Mouse (Mus musculus): ENCODE results near the gene Nfix. TPM values are rescaled to one million over a fixed set of nuclear protein-coding genes. Genes with fewer than 3 reads are reported as not detected.
A peak's percentile ranks its signal among the peaks of the same experiment; 100 is the strongest.

Gene Nfix
- total RNA-seq, 1 experiment = 0.89 TPM

GRCm38 (mm10) chr8:84788896-84789295 lies 11.2 kb downstream of the Nfix start:
- Histone ChIP-seq H3K9me3 (ENCODE audit: control insufficient read depth, insufficient read depth, low read depth, low read length) (no peaks in the 10 kb centered on the region), H3K4me3 (ENCODE audit: insufficient read depth in 1 of 2, low read depth in 1 of 2, low read length in 2 of 2, poor library complexity in 1 of 2, severe bottlenecking in 1 of 2) (no peak overlapping the region), H3K4me1 (ENCODE audit: control insufficient read depth in 2 of 2, insufficient read depth in 2 of 2, low read length in 2 of 2, poor library complexity in 1 of 2) (peaks cover 0 to 6% of the 10 kb centered on the region in 2 experiments; a peak in 1 of 4 replicates), H3K36me3 (ENCODE audit: control insufficient read depth, insufficient read depth, low read length, poor library complexity, severe bottlenecking) (no peaks in the 10 kb centered on the region), H3K27ac (ENCODE audit: insufficient read depth, low read depth, low read length, poor library complexity, severe bottlenecking) (no peak overlapping the region), H3K9ac (ENCODE audit: insufficient read depth, low read depth, low read length, poor library complexity, severe bottlenecking) (no peak overlapping the region)
- in situ Hi-C loops (cut with MboI; ENCODE audit: low sequenced_read_pairs in 2 of 2, unreplicated experiment in 2 of 2) = no loop called here
- DNase-seq (ENCODE audit: low read depth, low spot score) = no peak
- TF ChIP-seq CHD2 (IDR thresholded peaks at IDR 0.05; ENCODE audit: low read depth, low read length) (no peak), MAFK (IDR thresholded peaks at IDR 0.05; ENCODE audit: insufficient read depth, low read depth, low read length) (no peak), ZC3H11A (IDR thresholded peaks at IDR 0.05; ENCODE audit: borderline replicate concordance, low read depth, low read length) (no peak), HCFC1 (IDR thresholded peaks at IDR 0.05; ENCODE audit: borderline replicate concordance, insufficient read depth, low read length) (no peak), ZNF384 (IDR thresholded peaks at IDR 0.05; ENCODE audit: low read depth, low read length) (no peak)

- DNase-seq (ENCODE audit: low read depth, low spot score) = no peak
Measured at GRCm38 (mm10) chr8:84787523-84788302, 12.4 kb downstream of the Nfix start.

GRCm38 (mm10) chr8:84786801-84787467 lies 13.2 kb downstream of the Nfix start:
- Histone ChIP-seq H3K36me3 (ENCODE audit: control insufficient read depth, insufficient read depth, low read length, poor library complexity, severe bottlenecking) (no peaks in the 10 kb centered on the region), H3K27ac (ENCODE audit: insufficient read depth, low read depth, low read length, poor library complexity, severe bottlenecking) (no peak overlapping the region), H3K9me3 (ENCODE audit: control insufficient read depth, insufficient read depth, low read depth, low read length) (no peaks in the 10 kb centered on the region), H3K4me1 (ENCODE audit: control insufficient read depth in 2 of 2, insufficient read depth in 2 of 2, low read length in 2 of 2, poor library complexity in 1 of 2) (peaks cover 0 to 6% of the 10 kb centered on the region in 2 experiments; a peak in 1 of 4 replicates), H3K9ac (ENCODE audit: insufficient read depth, low read depth, low read length, poor library complexity, severe bottlenecking) (no peak overlapping the region), H3K4me3 (ENCODE audit: insufficient read depth in 1 of 2, low read depth in 1 of 2, low read length in 2 of 2, poor library complexity in 1 of 2, severe bottlenecking in 1 of 2) (no peak overlapping the region)
- in situ Hi-C loops (cut with MboI; ENCODE audit: low sequenced_read_pairs in 2 of 2, unreplicated experiment in 2 of 2) = no loop called here
- TF ChIP-seq HCFC1 (IDR thresholded peaks at IDR 0.05; ENCODE audit: borderline replicate concordance, insufficient read depth, low read length) (no peak), MAFK (IDR thresholded peaks at IDR 0.05; ENCODE audit: insufficient read depth, low read depth, low read length) (no peak), ZNF384 (IDR thresholded peaks at IDR 0.05; ENCODE audit: low read depth, low read length) (no peak), ZC3H11A (IDR thresholded peaks at IDR 0.05; ENCODE audit: borderline replicate concordance, low read depth, low read length) (no peak), CHD2 (IDR thresholded peaks at IDR 0.05; ENCODE audit: low read depth, low read length) (no peak)
- no peak for DNase-seq (ENCODE audit: low read depth, low spot score)

More at GRCm38 (mm10) chr8:84787523-84788302, 12.4 kb downstream of the Nfix start:
- Histone ChIP-seq H3K4me3 (ENCODE audit: insufficient read depth in 1 of 2, low read depth in 1 of 2, low read length in 2 of 2, poor library complexity in 1 of 2, severe bottlenecking in 1 of 2) (no peak overlapping the region), H3K9ac (ENCODE audit: insufficient read depth, low read depth, low read length, poor library complexity, severe bottlenecking) (no peak overlapping the region), H3K4me1 (ENCODE audit: control insufficient read depth in 2 of 2, insufficient read depth in 2 of 2, low read length in 2 of 2, poor library complexity in 1 of 2) (peaks cover 0 to 6% of the 10 kb centered on the region in 2 experiments; a peak in 1 of 4 replicates), H3K9me3 (ENCODE audit: control insufficient read depth, insufficient read depth, low read depth, low read length) (no peaks in the 10 kb centered on the region), H3K36me3 (ENCODE audit: control insufficient read depth, insufficient read depth, low read length, poor library complexity, severe bottlenecking) (no peaks in the 10 kb centered on the region), H3K27ac (ENCODE audit: insufficient read depth, low read depth, low read length, poor library complexity, severe bottlenecking) (no peak overlapping the region)
- TF ChIP-seq ZNF384 (IDR thresholded peaks at IDR 0.05; ENCODE audit: low read depth, low read length) = no peak
- no peak for TF ChIP-seq CHD2 (IDR thresholded peaks at IDR 0.05; ENCODE audit: low read depth, low read length)
- no peak for TF ChIP-seq ZC3H11A (IDR thresholded peaks at IDR 0.05; ENCODE audit: borderline replicate concordance, low read depth, low read length)
- TF ChIP-seq HCFC1 (IDR thresholded peaks at IDR 0.05; ENCODE audit: borderline replicate concordance, insufficient read depth, low read length) = no peak
- TF ChIP-seq MAFK (IDR thresholded peaks at IDR 0.05; ENCODE audit: insufficient read depth, low read depth, low read length) = no peak
- in situ Hi-C loops (cut with MboI; ENCODE audit: low sequenced_read_pairs in 2 of 2, unreplicated experiment in 2 of 2) = no loop called here

GRCm38 (mm10) chr8:84785756-84786677 lies 14.1 kb downstream of the Nfix start:
- no peaks in the 10 kb centered on the region for H3K9me3 ChIP-seq (ENCODE audit: control insufficient read depth, insufficient read depth, low read depth, low read length)
- no peak overlapping the region for H3K9ac ChIP-seq (ENCODE audit: insufficient read depth, low read depth, low read length, poor library complexity, severe bottlenecking)
- in situ Hi-C loops (cut with MboI; ENCODE audit: low sequenced_read_pairs in 2 of 2, unreplicated experiment in 2 of 2) = no loop called here
- H3K27ac ChIP-seq (ENCODE audit: insufficient read depth, low read depth, low read length, poor library complexity, severe bottlenecking) = no peak overlapping the region
- H3K4me3 ChIP-seq (ENCODE audit: insufficient read depth in 1 of 2, low read depth in 1 of 2, low read length in 2 of 2, poor library complexity in 1 of 2, severe bottlenecking in 1 of 2) = peak overlapping the region; percentile 11 to 39; a peak in 2 of 4 replicates
- H3K36me3 ChIP-seq (ENCODE audit: control insufficient read depth, insufficient read depth, low read length, poor library complexity, severe bottlenecking) = no peaks in the 10 kb centered on the region
- no peak for TF ChIP-seq ZNF384 (IDR thresholded peaks at IDR 0.05; ENCODE audit: low read depth, low read length)
- no peak for TF ChIP-seq ZC3H11A (IDR thresholded peaks at IDR 0.05; ENCODE audit: borderline replicate concordance, low read depth, low read length)
- TF ChIP-seq CHD2 (IDR thresholded peaks at IDR 0.05; ENCODE audit: low read depth, low read length) = no peak
- TF ChIP-seq MAFK (IDR thresholded peaks at IDR 0.05; ENCODE audit: insufficient read depth, low read depth, low read length) = no peak
- no peak for TF ChIP-seq HCFC1 (IDR thresholded peaks at IDR 0.05; ENCODE audit: borderline replicate concordance, insufficient read depth, low read length)
- peaks cover 0 to 7% of the 10 kb centered on the region in 2 experiments; a peak in 1 of 4 replicates for H3K4me1 ChIP-seq (ENCODE audit: control insufficient read depth in 2 of 2, insufficient read depth in 2 of 2, low read length in 2 of 2, poor library complexity in 1 of 2)
- no peak for DNase-seq (ENCODE audit: low read depth, low spot score)

All from ES-E14 (cell line).